Mouse (Mus musculus) stomach, embryonic 14.5 days (tissue): Measurements from ENCODE around the gene C130050O18Rik. TPM values are rescaled to one million over a fixed set of nuclear protein-coding genes. Genes with fewer than 3 reads are reported as not detected.

Source experiments
- ATAC-seq: fragments of 200-750 bp; cut with Nextera tagmentation; 2 replicates; pipeline ENCODE4 v1.8.0; 2017; ENCODE audit warnings: low read depth, moderate TSS enrichment; ENCODE audit not compliant: insufficient number of reproducible peaks, insufficient read depth, low FRiP score
- H3K27ac ChIP-seq: fragments of 300-500 bp; sonication (generic); 2 replicates; pipeline ENCODE4 v1.5.1; 2014; ENCODE audit warnings: mild to moderate bottlenecking, low read length, moderate library complexity, mixed read lengths
- H3K27me3 ChIP-seq: fragments of 300-500 bp; sonication (generic); 2 replicates; pipeline ENCODE4 v1.6.1; 2014; ENCODE audit warnings: low read length, control low read depth, mixed read lengths; ENCODE audit not compliant: control insufficient read depth, insufficient read depth
- H3K36me3 ChIP-seq: fragments of 300-500 bp; sonication (generic); 2 replicates; pipeline ENCODE4 v1.6.1; 2014; ENCODE audit warnings: mild to moderate bottlenecking, control low read depth, low read length, moderate library complexity, mixed read lengths; ENCODE audit not compliant: control insufficient read depth, insufficient read depth
- H3K4me1 ChIP-seq: fragments of 300-500 bp; sonication (generic); 2 replicates; pipeline ENCODE4 v1.6.1; 2014; ENCODE audit warnings: low read length, control low read depth, mixed read lengths; ENCODE audit not compliant: control insufficient read depth, insufficient read depth
- H3K4me2 ChIP-seq: fragments of 300-500 bp; sonication (generic); replicated peaks from 2 replicates; pipeline ENCODE4 v1.6.1; 2014; ENCODE audit warnings: low read depth, low read length, control low read depth
- H3K4me3 ChIP-seq: fragments of 300-500 bp; sonication (generic); 2 replicates; pipeline ENCODE4 v1.5.1; 2014; ENCODE audit warnings: low read depth, low read length, control low read depth
- H3K9ac ChIP-seq: fragments of 300-500 bp; sonication (generic); replicated peaks from 2 replicates; pipeline ENCODE4 v1.6.1; 2014; ENCODE audit warnings: low read depth, mild to moderate bottlenecking, control low read depth, low read length, moderate library complexity, mixed read lengths
- H3K9me3 ChIP-seq: fragments of 300-500 bp; sonication (generic); 2 replicates; pipeline ENCODE4 v1.6.1; 2016; ENCODE audit warnings: low read depth, low read length, control low read depth; ENCODE audit not compliant: control insufficient read depth
- WGBS: fragments of 180-500 bp; shearing (Covaris S2); extraction: QIAGEN DNeasy Blood & Tissue Kit; methylation state at CpG from one replicate; pipeline ENCODE4 v1.1.7; 2014; 5-methylcytosine and 5-hydroxymethylcytosine counted together
- polyA plus RNA-seq: library from polyadenylated mRNA; unstranded; fragments of >200 nt; fragmentation: Nextera tagmentation; extraction: Ambion mirVana; gene quantifications from 2 replicates; pipeline ENCODE4 v1.2.1, GENCODE M21; 2014

C130050O18Rik gene
- polyA plus RNA-seq, 1 experiment from 2014 or later: 0.48 TPM

GRCm38 (mm10) chr5:139410056-139410455 lies 5.0 kb downstream of the C130050O18Rik start:
- Histone ChIP-seq H3K4me3 (no peak overlapping the region), H3K9ac (no peak overlapping the region), H3K27ac (no peak overlapping the region), H3K9me3 (no peaks in the 10 kb centered on the region), H3K36me3 (no peaks in the 10 kb centered on the region), H3K27me3 (no peaks in the 10 kb centered on the region), H3K4me2 (no peak overlapping the region), H3K4me1 (0 out of 2 replicates have a peak, but pooled peaks cover 5% of the 10 kb centered on the region)
- 87% methylated on average over 4 of the region's 4 CpGs for WGBS
- no peak for ATAC-seq

DNA sequence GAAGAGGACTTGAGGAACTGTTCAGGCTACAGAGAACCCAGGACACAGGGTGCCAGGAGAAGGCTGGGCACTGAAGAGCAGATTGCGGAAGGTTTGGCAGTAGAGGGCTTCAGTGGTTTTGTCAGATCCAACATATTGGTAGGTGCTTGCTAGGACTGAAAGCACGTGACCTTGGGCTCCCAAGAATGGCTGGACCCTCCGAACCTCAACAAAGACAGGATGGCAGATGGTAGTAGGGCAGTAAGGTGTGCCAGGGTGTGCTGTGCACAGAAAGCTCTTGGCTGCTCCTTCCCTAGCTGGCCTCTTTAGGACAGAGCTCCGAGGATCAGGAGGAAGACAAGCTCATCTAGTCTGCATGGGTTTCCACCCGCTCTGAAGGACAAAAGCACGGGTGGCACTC lies 6.0 kb downstream of the C130050O18Rik start:
- Histone ChIP-seq H3K9me3 (no peaks in the 10 kb centered on the region), H3K9ac (no peak overlapping the region), H3K4me1 (0 out of 2 replicates have a peak, but pooled peaks cover 4% of the 10 kb centered on the region), H3K27me3 (no peaks in the 10 kb centered on the region), H3K36me3 (no peaks in the 10 kb centered on the region), H3K27ac (no peak overlapping the region), H3K4me3 (no peak overlapping the region), H3K4me2 (no peak overlapping the region)
- WGBS: 87% methylated on average over 6 of the region's 6 CpGs
- ATAC-seq: no peak

DNA sequence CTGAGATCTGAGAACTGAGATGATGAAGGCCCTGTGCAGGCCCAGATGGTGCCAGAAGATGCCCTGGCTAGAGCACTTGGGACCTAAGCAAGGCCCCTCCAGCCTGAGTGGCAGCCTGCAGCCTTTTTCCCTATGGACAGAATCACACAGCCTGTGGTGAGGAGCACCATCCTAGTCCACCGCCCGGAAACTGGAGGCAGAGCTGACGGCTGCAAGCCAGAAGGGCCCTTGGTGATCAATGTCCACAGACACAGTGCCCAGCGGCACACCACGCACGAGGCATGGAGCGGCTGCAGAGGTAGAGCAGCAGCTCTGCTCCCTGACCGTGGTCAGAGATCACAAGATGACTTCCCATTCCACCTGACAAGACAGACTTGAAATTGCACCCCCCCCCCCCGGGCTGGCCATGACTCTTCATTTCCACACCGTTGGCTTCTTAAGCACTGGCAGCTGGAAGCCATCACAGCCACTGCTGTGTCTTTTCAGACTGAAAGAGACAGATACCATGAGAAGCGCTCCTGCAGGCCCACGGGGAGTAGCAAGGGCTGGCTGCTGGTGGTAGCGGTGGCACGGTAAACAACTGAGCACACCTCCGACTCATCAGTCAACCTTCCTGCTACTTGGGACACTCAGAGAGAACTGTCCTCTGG lies 6.7 kb downstream of the C130050O18Rik start:
- no peaks in the 10 kb centered on the region for H3K27me3 ChIP-seq
- no peak for ATAC-seq
- H3K36me3 ChIP-seq: no peaks in the 10 kb centered on the region
- no peak overlapping the region for H3K4me2 ChIP-seq
- H3K9ac ChIP-seq: no peak overlapping the region
- no peak overlapping the region for H3K4me3 ChIP-seq
- H3K27ac ChIP-seq: no peak overlapping the region
- H3K4me1 ChIP-seq: 0 out of 2 replicates have a peak, but pooled peaks cover 4% of the 10 kb centered on the region
- no peaks in the 10 kb centered on the region for H3K9me3 ChIP-seq
- 59% methylated on average over 15 of the region's 15 CpGs for WGBS

DNA sequence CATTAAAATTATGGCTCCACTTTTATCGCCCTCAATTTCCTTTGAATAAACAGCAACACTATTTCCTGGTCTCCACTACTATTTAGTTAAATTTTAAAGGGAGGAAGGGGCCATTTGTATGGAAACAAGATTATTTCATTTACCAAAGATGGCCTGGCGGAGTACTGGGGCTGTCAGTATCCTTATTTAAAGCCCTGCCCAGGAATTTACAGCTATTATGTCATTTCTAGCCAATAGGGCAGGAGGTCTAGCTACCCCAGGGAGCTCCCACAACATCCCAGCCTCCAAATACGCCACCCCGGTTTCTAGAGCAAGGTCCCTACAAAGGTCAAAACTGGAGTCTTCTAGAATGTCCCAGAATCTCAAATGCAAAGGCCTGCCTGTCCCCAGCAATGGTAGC lies 8.5 kb downstream of the C130050O18Rik start:
- Histone ChIP-seq H3K36me3 (no peaks in the 10 kb centered on the region), H3K4me3 (no peak overlapping the region), H3K9me3 (no peaks in the 10 kb centered on the region), H3K4me2 (no peak overlapping the region), H3K27me3 (no peaks in the 10 kb centered on the region), H3K4me1 (peaks cover 5% of the 10 kb centered on the region), H3K9ac (no peak overlapping the region), H3K27ac (no peak overlapping the region)
- ATAC-seq: no peak
- 79% methylated on average over 4 of the region's 4 CpGs for WGBS

- ATAC-seq: no peak
- Histone ChIP-seq H3K9me3 (no peaks in the 10 kb centered on the region), H3K4me3 (no peak overlapping the region), H3K9ac (no peak overlapping the region), H3K4me2 (no peak overlapping the region), H3K36me3 (no peaks in the 10 kb centered on the region), H3K27me3 (no peaks in the 10 kb centered on the region), H3K4me1 (peaks cover 9% of the 10 kb centered on the region), H3K27ac (no peak overlapping the region)
- WGBS: 88% methylated on average over 5 of the region's 5 CpGs
Measured at GRCm38 (mm10) chr5:139415001-139415400, 9.9 kb downstream of the C130050O18Rik start.

- Histone ChIP-seq H3K36me3 (no peaks in the 10 kb centered on the region), H3K9me3 (no peaks in the 10 kb centered on the region), H3K4me2 (no peak overlapping the region), H3K4me1 (peaks cover 5% of the 10 kb centered on the region), H3K27me3 (no peaks in the 10 kb centered on the region), H3K4me3 (no peak overlapping the region), H3K27ac (no peak overlapping the region), H3K9ac (no peak overlapping the region)
- no peak for ATAC-seq
- 93% methylated on average over 4 of the region's 4 CpGs for WGBS
Measured at GRCm38 (mm10) chr5:139416942-139417341, 11.9 kb downstream of the C130050O18Rik start.

DNA sequence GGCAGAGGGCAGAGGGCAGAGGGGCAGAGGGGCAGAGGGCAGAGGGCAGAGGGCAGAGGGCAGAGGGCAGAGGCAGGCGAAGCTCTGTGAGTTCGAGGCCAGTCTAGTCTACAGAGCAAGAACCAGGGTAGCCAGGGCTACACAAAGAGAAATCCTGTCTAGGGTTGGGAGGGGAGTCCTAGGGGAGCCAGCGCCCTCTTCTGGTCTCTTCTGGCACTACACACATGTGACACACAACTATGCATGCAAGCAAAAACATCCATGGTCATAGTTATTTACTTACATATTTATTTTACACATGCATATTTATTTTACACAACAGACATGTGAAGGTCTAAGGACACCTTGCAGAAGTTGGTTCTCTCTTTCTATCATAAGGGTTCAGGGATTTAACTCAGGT lies 12.4 kb downstream of the C130050O18Rik start:
- WGBS: 78% methylated on average over 3 of the region's 3 CpGs
- ATAC-seq: no peak
- Histone ChIP-seq H3K4me3 (no peak overlapping the region), H3K36me3 (no peaks in the 10 kb centered on the region), H3K4me1 (peaks cover 9% of the 10 kb centered on the region), H3K27ac (no peak overlapping the region), H3K4me2 (no peak overlapping the region), H3K9ac (no peak overlapping the region), H3K27me3 (no peaks in the 10 kb centered on the region), H3K9me3 (no peaks in the 10 kb centered on the region)

DNA sequence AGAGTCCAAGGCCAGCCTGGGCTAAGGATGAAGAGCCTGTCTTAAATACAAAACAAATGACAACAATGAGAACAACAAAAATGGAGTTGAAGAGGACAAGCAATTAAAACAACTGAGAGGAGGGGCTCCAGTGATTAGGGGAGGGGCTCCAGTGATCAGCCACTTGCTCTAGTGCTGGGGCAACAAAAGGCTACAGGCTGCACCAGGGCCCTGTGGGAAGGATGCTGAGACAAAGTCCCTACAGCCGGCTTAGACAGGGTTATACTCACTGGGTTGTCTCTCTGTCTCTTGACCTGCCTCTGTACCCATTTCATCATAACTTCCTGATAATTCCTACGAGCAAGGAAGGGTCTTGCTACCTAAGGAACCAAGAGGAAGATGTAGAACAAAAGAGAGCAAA lies 13.0 kb downstream of the C130050O18Rik start:
- no peak overlapping the region for H3K27ac ChIP-seq
- WGBS: 74% methylated on average over 2 of the region's 2 CpGs
- no peaks in the 10 kb centered on the region for H3K27me3 ChIP-seq
- no peak for ATAC-seq
- H3K4me1 ChIP-seq: peaks cover 15% of the 10 kb centered on the region
- H3K4me3 ChIP-seq: no peak overlapping the region
- H3K9ac ChIP-seq: no peak overlapping the region
- H3K9me3 ChIP-seq: no peaks in the 10 kb centered on the region
- H3K4me2 ChIP-seq: no peak overlapping the region
- H3K36me3 ChIP-seq: no peaks in the 10 kb centered on the region

- no peaks in the 10 kb centered on the region for H3K9me3 ChIP-seq
- H3K27ac ChIP-seq: no peak overlapping the region
- 23% methylated on average over 3 of the region's 3 CpGs for WGBS
- no peak overlapping the region for H3K9ac ChIP-seq
- H3K4me2 ChIP-seq: no peak overlapping the region
- H3K4me1 ChIP-seq: peaks cover 20% of the 10 kb centered on the region
- no peak overlapping the region for H3K4me3 ChIP-seq
- H3K27me3 ChIP-seq: no peaks in the 10 kb centered on the region
- no peaks in the 10 kb centered on the region for H3K36me3 ChIP-seq
- no peak for ATAC-seq
Measured at GRCm38 (mm10) chr5:139418633-139419032, 13.6 kb downstream of the C130050O18Rik start.
